Mouse (Mus musculus) heart, postnatal 0 days (tissue): ENCODE measurements at regions not wholly inside any gene's neighbourhood (a gene's known extent, or its start where the extent isn't known, plus 50 kb on each side); places are given as distances from the start of the nearest gene placed in this dataset.

Experiments used
- ATAC-seq: fragments of 200-750 bp; cut with Nextera tagmentation; 2 replicates; pipeline ENCODE4 v1.8.0; 2017; ENCODE audit warnings: low read depth, moderate number of reproducible peaks, moderate library complexity; ENCODE audit not compliant: insufficient read depth
- DNase-seq: peaks from one replicate; pipeline ENCODE4 v3.0.0-alpha.2; 2016; ENCODE audit warnings: low spot score
- H3K27ac ChIP-seq: fragments of 300-500 bp; sonication (generic); 2 replicates; pipeline ENCODE4 v1.5.1; 2014; ENCODE audit warnings: low read depth, mild to moderate bottlenecking
- H3K27me3 ChIP-seq: fragments of 300-500 bp; sonication (generic); 2 replicates; pipeline ENCODE4 v1.6.1; 2014; ENCODE audit warnings: low read length, mixed read lengths; ENCODE audit not compliant: control insufficient read depth, insufficient read depth
- H3K36me3 ChIP-seq: fragments of 300-500 bp; sonication (generic); replicated peaks from 2 replicates; pipeline ENCODE4 v1.6.1; 2014; ENCODE audit warnings: low read length, mixed read lengths; ENCODE audit not compliant: control insufficient read depth, insufficient read depth
- H3K4me1 ChIP-seq: fragments of 300-500 bp; sonication (generic); 2 replicates; pipeline ENCODE4 v1.6.1; 2014; ENCODE audit warnings: antibody characterized with exemption; ENCODE audit not compliant: control insufficient read depth, insufficient read depth
- H3K4me2 ChIP-seq: fragments of 300-500 bp; sonication (generic); 2 replicates; pipeline ENCODE4 v1.6.1; 2014; ENCODE audit warnings: low read depth, mild to moderate bottlenecking, low read length, moderate library complexity
- H3K4me3 ChIP-seq: fragments of 300-500 bp; sonication (generic); 2 replicates; pipeline ENCODE4 v1.5.1; 2014; ENCODE audit warnings: low read depth, low read length
- H3K9ac ChIP-seq: fragments of 300-500 bp; sonication (generic); replicated peaks from 2 replicates; pipeline ENCODE4 v1.6.1; 2014; ENCODE audit warnings: low read depth, low read length, mixed read lengths
- H3K9me3 ChIP-seq: fragments of 300-500 bp; sonication (generic); replicated peaks from 2 replicates; pipeline ENCODE4 v1.6.1; 2016; ENCODE audit warnings: low read length; ENCODE audit not compliant: control insufficient read depth
- CTCF ChIP-seq: IDR thresholded peaks from 2 replicates; pipeline ENCODE4 v1.5.1; 2016; ENCODE audit warnings: antibody characterized with exemption, control low read depth, low read depth
- EP300 ChIP-seq: IDR thresholded peaks from 2 replicates; pipeline ENCODE4 v1.6.1; 2016; ENCODE audit warnings: antibody characterized with exemption, low read depth
- WGBS: fragments of 180-500 bp; shearing (Covaris S2); extraction: QIAGEN DNeasy Blood & Tissue Kit; methylation state at CpG from one replicate; pipeline ENCODE4 v1.1.7; 2014; 5-methylcytosine and 5-hydroxymethylcytosine counted together

DNA sequence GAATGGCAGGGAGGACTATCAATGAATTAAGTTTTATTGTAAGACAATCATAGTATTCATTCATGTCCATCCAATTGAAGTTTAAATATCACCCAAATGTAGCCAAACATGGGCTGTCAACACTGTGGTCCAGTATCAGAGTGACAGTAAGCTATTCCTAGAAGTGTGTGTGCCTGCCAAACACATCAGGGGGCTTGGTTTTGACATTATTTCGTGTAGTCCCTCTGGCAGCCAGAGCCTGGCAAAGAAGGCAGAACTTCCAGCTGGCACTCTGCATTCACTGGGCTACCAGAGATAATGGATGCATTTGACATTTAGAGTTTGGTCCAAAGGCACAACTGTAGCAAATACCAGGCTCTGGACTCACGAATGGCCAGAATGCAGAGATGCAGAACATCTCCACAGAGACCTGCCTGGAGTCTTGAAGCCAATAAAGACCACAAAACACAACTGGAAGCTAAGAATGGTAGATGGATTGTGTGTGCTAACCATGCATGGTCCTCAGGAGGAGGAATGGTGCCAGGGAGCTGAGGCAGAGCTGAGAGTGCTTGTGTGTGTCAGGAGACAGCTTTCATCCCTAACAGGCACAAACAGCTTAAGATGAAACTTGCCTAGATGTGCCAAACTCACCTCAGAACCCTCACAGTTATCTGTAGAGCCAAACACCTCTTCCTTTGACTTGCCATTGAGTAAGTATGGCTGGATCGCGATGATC is 210.9 kb downstream of the Lrig3 start:
- H3K9me3 ChIP-seq: no peaks in the 10 kb centered on the region
- TF ChIP-seq CTCF (no peak), EP300 (no peak)
- H3K27ac ChIP-seq: no peak overlapping the region
- H3K27me3 ChIP-seq: no peaks in the 10 kb centered on the region
- H3K4me3 ChIP-seq: no peak overlapping the region
- no peaks in the 10 kb centered on the region for H3K36me3 ChIP-seq
- no peak overlapping the region for H3K9ac ChIP-seq
- H3K4me1 ChIP-seq: no peaks in the 10 kb centered on the region
- no peak for DNase-seq
- WGBS: 57% methylated on average over 4 of the region's 4 CpGs
- no peak overlapping the region for H3K4me2 ChIP-seq
- ATAC-seq: no peak

DNA sequence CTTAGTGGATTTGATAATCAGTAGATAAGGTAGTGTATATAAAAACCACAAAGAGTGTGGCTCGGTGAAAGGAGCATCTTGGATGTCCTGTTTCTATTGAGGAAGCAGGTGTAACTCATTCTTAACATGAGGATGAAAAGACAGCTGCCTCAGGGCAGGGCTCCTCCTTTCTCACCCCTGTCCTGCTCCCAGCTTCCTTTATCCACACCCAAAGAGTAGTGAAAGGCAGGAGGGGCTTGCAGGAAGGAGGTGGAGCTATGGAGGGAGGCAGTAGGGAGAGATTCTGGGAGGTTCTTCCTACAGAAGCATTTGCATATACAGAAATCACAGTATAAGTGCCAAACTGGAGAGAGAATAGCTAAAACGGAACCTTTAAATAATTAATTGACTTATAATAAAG is 216.4 kb downstream of the Lrig3 start:
- Histone ChIP-seq H3K27me3 (no peaks in the 10 kb centered on the region), H3K4me3 (no peak overlapping the region), H3K9me3 (no peaks in the 10 kb centered on the region), H3K4me2 (no peak overlapping the region), H3K4me1 (no peaks in the 10 kb centered on the region), H3K27ac (no peak overlapping the region), H3K36me3 (no peaks in the 10 kb centered on the region), H3K9ac (no peak overlapping the region)
- TF ChIP-seq CTCF (no peak), EP300 (no peak)
- no peak for ATAC-seq
- DNase-seq: no peak
- WGBS: 73% methylated on average over 2 of the region's 2 CpGs

DNA sequence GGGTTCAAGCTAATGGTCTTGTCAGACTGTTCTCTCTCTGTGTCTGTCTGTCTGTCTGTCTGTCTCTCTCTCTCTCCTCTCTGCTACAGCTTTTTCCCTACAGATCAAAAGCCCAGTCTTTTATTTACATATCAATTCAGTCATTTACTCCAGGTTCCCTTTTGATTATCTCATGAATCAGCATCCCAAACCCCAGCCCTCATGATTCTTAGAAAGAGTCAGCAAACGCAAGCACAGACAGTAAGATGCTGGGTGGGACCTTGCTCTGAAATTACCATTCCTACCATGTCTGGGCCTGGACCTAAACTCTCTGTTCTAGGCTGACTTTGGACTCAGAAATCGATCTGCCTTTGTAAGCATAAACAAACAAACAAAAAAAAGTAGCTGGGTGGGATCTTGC is 218.0 kb downstream of the Lrig3 start:
- Histone ChIP-seq H3K4me2 (no peak overlapping the region), H3K9me3 (0 out of 2 replicates have a peak, but pooled peaks cover 5% of the 10 kb centered on the region), H3K36me3 (no peaks in the 10 kb centered on the region), H3K27me3 (no peaks in the 10 kb centered on the region), H3K9ac (no peak overlapping the region), H3K27ac (no peak overlapping the region), H3K4me1 (no peaks in the 10 kb centered on the region), H3K4me3 (no peak overlapping the region)
- no peak for ATAC-seq
- WGBS: 50% methylated on average over 2 of the region's 2 CpGs
- DNase-seq: no peak
- no peak for TF ChIP-seq CTCF
- no peak for TF ChIP-seq EP300

DNA sequence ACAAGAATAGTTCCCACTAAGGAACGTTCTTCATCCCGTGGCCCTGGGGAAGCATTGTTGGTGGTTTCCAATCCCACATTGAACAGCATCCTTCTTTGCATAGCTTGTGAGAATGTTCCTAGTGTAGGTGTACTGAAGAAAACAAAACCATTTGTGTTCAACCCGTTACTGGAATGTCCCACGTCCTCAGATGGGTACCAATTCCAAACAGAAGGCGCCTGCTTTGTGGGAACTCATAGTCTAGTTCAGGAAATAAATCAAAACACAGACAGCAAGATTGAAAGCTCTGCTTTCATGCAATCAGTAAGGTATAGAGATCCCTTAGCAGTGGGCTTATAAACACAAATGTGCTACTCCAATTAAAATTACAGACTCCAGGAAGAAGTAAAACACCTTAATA is 219.4 kb downstream of the Lrig3 start:
- 79% methylated on average over 5 of the region's 5 CpGs for WGBS
- Histone ChIP-seq H3K9ac (no peak overlapping the region), H3K9me3 (0 out of 2 replicates have a peak, but pooled peaks cover 5% of the 10 kb centered on the region)

DNA sequence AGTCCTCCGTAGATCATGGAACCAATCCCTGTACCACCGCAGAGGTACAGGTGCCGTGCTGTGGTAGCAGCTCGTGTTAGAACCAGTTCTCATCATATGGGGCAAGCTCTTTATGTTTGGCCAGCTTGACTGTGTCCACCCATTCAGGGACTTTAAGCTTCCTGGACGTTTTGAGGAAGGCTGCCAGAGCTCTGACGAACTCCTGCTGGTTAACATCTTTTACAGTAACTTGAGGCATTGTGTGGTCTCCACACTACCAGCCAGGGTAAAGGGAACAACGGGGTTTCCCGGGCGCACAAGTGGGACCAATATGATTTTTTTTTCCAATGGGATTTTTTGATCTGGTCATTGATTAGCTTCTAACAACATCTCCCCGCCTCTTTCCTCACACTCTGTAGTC is 220.1 kb downstream of the Lrig3 start:
- Histone ChIP-seq H3K9ac (no peak overlapping the region), H3K4me3 (no peak overlapping the region), H3K27me3 (no peaks in the 10 kb centered on the region), H3K4me2 (no peak overlapping the region), H3K4me1 (no peaks in the 10 kb centered on the region), H3K9me3 (0 out of 2 replicates have a peak, but pooled peaks cover 5% of the 10 kb centered on the region), H3K36me3 (no peaks in the 10 kb centered on the region), H3K27ac (no peak overlapping the region)
- ATAC-seq: no peak
- TF ChIP-seq CTCF (no peak), EP300 (no peak)
- 80% methylated on average over 10 of the region's 10 CpGs for WGBS
- DNase-seq: no peak

More for the DNA sequence above, 219.4 kb downstream of the Lrig3 start:
- Histone ChIP-seq H3K36me3 (no peaks in the 10 kb centered on the region), H3K27ac (no peak overlapping the region), H3K4me1 (no peaks in the 10 kb centered on the region), H3K4me3 (no peak overlapping the region), H3K27me3 (no peaks in the 10 kb centered on the region), H3K4me2 (no peak overlapping the region)
- DNase-seq (no peak), ATAC-seq (no peak)
- TF ChIP-seq CTCF (no peak), EP300 (no peak)

DNA sequence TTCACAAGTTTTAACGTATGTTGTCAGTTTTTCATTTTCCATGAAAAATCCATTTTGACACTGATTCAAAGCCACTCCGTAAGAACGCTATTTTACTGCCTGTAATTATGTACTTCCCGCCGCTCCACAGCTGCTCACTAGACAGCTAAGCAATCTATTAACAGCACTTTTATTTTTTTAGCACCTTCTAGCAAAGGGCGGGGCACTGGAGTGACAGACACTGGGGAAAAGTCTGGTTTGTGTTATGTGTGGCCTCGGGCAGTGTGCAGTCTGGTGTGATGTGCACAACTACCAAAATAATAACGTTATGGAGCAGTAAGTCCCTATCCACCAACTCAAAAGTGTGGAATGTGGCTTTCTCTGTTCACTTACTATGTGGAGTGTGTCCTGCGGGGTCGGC is 223.0 kb downstream of the Lrig3 start:
- Histone ChIP-seq H3K9me3 (0 out of 2 replicates have a peak, but pooled peaks cover 5% of the 10 kb centered on the region), H3K4me3 (no peak overlapping the region), H3K4me1 (no peaks in the 10 kb centered on the region), H3K36me3 (no peaks in the 10 kb centered on the region), H3K27me3 (no peaks in the 10 kb centered on the region), H3K27ac (no peak overlapping the region), H3K9ac (no peak overlapping the region), H3K4me2 (no peak overlapping the region)
- no peak for ATAC-seq
- TF ChIP-seq CTCF (no peak), EP300 (no peak)
- no peak for DNase-seq
- 78% methylated on average over 10 of the region's 10 CpGs for WGBS
